Mouse (Mus musculus) E14TG2a.4 (cell line): ENCODE measurements around the gene Grb7.

Experiments used
- CTCF ChIP-seq: conservative IDR thresholded peaks from 2 replicates; pipeline ENCODE4 v1.5.1; 2014; ENCODE audit warnings: low read length
- POU5F1 ChIP-seq: IDR thresholded peaks from 2 replicates; pipeline ENCODE4 v1.6.1; 2014; ENCODE audit warnings: low read length, borderline replicate concordance

- no peak for TF ChIP-seq CTCF
- no peak for TF ChIP-seq POU5F1
These were observed 8.8 kb upstream of the Grb7 start for GRCm38 (mm10) chr11:98437441-98437840.
